Mouse (Mus musculus): Measurements from ENCODE around the gene Hnrnpa0. TPM values are rescaled to one million over a fixed set of nuclear protein-coding genes. Genes with fewer than 3 reads are reported as not detected.

The Hnrnpa0 gene
- total RNA-seq, 2 experiments from 2014 or later: 134 TPM

DNA sequence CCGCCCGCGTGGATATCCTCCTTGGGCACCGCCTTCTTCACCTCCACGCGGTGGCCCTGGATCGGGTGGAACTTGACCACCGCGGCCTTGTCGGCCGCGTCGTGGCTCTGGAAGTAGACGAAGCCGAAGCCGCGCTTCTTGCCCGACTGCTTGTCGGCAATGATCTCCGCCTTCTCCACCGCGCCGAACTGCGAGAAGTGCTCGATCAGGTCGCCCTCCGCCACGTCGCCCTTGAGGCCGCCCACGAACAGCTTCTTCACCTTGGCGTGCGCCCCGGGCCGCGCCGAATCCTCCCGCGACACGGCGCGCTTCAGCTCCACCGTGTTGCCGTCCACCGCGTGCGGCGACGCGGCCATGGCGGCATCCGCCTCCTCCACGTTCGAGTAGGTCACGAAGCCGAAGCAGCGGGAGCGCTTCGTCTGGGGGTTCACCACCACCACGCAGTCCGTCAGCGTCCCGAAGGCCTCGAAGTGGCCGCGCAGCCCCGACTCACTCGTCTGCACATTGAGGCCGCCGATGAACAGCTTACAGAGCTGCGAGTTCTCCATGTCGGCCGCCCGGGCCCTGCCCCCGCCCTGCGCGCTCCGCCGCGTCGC is 492 bp downstream of the Hnrnpa0 start:
- DNase-seq (ENCODE audit: low spot score in 2 of 2): peak; percentile 40 to 72

DNA sequence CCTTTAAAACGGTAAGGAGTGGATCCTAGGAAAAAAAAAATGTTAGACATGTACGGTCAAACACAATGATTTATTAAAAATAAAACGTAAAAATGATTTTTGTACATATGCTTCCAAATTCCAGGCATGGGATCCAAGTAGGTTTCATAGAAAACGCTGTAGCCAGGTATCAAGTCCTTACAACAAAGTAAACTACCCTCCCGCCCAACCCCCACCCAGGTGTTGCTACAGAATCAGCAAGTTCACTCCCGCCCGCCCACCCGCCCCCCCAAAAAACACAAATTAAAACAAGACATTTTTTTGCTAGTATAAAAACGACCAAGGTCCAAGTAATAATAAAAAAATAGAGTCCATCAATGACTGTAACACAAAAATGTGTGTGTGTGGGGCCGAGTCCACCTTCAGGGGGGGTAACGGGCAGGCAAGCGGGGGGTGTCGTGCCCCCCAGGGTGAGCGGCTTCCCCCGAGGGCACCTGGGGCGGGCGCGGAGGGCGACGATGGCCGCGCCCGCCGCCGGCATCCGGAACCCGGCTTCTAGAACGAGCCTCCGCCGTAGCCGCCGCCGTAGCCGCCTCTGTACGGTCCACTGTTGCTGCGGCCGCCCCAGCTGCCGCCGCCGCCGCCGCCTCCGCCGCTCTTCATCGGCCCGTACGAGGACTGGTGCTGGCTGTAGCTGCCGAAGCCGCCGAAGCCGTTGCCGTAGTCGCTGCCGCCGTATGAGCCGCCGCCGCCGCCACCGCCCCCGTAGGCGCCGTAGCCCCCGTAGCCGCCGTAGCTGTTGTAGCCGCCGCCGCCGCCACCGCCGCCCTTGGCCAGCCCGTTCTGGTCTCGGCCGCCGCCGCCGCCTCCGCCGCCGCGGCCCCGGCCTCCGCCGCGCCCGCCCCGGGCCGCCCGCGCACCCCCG is 1.2 kb downstream of the Hnrnpa0 start:
- DNase-seq (ENCODE audit: low spot score in 2 of 2): no peak

DNA sequence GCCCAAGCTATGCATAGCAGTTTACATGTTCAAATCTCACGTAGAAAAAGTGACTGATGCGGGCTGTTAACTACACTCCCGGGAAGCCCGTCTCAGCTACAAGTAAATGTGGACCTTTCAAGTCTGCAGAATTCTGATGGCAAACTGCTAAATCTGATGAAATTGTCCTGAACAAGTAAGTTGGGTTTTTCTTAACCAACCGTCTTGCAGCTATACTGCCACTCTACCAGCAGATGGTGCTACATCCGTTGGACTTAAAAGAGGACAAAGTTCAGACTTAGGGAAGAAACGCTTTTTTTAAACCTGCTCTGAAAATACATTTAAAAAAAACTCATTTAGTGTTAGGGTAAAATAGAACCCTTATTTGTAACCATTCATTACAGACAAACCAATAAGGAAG is 2.2 kb downstream of the Hnrnpa0 start:
- no peak for DNase-seq (ENCODE audit: low spot score in 2 of 2)

DNA sequence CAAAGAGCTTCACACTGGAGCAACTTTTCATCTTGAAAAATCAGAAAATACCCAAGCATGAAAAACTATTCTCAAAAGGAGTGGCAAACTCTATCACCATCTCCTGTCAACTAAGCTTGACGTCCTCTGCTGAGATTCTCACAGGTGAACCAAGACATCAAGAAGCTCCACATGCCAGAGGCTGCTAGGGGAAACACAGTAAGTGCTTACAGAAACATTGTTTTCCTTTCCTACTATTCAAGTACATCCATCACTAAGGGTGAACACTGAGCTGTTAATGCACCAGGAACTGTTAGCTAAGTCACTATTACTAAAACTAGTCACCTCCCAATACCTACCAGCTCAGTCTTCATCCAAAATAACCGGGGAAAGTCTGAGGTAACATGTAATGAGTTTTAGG is 3.4 kb downstream of the Hnrnpa0 start:
- no peak for DNase-seq (ENCODE audit: low spot score in 2 of 2)

DNA sequence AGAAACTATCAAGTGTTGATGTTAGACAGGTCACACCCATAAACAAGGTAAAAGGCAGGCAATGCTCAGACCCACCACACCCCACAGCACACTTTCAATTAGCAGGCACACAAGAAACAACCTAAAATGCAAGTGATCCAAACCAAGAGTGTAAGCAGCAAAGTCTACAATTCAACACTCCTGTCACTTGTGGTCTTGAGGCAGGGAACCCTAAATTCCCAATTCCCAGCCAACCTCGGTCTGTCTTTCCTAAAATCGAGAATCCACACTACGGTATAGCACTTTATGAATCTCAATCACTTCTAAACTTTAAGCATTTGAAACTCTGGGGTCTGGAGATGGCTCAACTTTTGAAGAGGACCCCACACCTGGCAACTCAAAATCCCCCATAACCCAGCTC is 4.1 kb downstream of the Hnrnpa0 start:
- no peak for DNase-seq (ENCODE audit: low spot score in 2 of 2)

DNA sequence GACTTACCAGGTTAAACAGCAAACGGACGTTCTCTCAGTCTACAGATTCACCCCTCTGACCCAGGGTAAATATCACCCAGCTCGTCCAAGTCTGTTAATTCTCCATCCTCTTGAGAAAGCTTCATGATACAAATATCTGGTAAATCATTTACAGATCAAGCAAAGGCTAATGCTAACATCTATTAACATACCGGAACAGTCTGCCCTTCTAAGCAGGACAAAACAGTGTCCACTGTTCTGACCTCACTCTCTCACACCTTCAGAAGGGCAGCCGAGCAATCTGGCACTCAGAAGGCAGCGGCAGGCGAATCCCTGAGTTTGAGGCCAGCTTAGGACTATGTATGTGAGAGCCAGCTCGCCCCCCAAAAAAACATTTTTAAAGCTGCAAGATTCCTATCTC is 5.0 kb downstream of the Hnrnpa0 start:
- no peak for DNase-seq (ENCODE audit: low spot score in 2 of 2)

DNA sequence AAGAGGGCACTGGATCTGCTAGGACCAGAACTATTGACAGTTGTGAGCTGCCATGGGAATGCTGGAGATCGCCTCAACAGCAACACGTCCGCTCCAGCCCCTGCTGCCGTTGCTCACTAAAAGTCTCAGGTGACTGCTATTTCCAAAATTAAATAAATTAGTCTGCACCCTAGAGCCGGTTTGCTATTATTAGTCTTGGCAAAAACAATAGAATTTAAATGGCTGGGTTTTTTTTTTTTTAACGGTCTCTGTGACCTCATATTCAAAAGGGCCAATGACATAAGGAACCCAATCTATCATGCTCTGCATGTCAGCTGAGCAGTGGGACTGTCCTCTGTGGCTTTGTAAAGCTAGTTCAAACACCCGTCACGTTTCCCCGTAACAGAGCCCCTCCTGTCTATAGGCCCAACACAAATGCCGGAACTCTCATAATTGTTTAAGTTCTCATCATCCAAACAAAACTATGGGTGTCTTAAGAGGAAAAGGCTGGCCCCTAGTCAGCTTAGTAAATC is 5.5 kb downstream of the Hnrnpa0 start:
- no peak for DNase-seq (ENCODE audit: low spot score in 2 of 2)

DNA sequence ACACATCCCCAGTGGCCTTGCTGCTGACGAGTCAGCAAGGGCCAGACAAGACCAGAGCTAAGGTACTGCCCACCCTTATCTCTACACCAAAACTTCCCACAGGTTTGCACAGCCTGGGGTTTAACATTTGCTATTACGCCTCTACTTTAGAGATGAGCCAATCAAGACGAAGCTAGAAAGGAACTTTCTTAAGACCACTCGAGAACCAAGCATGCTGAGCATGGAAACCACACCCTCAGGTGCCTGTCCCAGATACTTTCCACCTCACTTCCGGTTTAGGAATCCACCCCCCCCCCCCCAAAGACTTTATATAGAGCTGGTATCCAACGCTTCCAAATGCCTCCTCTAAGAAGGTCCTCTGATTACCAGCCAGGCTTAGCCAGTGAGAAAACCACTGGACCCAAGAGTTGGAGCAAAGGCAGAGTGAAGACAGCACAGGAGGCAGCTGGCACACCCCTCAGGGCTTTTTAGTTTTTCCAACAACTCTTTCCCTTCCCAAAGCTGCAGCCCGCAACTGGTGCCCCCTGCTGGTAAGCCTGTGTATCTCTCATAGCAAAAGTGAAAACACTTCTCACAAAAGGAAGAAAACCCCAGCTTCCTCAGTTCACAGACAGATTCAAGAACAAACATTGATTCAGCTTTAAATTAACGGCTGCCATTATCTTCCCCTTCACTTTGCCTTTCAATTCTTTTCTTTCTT is 10.9 kb downstream of the Hnrnpa0 start:
- peak; percentile 74 for DNase-seq (ENCODE audit: low spot score in 2 of 2)

DNA sequence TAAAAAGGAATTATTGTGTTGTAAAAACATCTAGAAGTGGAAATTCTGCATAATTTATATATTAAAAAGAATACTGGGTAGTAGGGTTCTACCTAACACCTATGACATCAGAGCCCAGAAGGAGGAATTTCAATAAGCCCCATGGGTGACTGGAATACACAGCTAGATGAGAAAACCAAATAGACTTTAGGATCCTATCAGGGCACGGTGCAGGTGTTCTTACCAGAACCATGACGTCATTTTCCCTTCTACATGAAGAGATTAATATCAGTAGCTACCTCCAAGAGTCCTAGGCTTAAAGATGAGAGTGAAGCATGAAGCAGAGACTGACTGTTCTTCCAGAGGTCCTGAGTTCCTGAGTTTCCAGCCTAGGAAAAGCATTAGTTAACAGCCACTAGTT is 11.6 kb downstream of the Hnrnpa0 start:
- no peak for DNase-seq (ENCODE audit: low spot score in 2 of 2)

DNA sequence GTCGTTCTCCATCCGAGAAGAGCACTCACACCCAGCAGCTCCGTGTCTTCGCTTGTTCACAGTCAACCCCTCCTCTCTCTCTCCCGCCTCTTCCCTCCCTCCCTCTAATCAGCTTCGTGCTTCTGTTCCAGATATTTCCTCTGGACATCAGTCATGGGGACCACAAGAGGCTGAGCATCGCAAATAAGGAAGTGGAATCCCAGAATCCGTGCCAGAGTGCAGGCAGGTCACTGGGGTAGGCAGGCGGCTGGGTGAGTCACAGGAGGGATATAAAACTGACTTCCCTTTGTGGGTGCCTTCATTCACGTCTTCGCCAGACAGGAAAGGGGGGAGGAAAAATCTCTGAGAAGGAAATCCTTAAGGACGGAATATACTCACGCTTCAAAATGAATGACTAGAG is 13.1 kb downstream of the Hnrnpa0 start:
- DNase-seq (ENCODE audit: low spot score in 2 of 2): no peak

DNA sequence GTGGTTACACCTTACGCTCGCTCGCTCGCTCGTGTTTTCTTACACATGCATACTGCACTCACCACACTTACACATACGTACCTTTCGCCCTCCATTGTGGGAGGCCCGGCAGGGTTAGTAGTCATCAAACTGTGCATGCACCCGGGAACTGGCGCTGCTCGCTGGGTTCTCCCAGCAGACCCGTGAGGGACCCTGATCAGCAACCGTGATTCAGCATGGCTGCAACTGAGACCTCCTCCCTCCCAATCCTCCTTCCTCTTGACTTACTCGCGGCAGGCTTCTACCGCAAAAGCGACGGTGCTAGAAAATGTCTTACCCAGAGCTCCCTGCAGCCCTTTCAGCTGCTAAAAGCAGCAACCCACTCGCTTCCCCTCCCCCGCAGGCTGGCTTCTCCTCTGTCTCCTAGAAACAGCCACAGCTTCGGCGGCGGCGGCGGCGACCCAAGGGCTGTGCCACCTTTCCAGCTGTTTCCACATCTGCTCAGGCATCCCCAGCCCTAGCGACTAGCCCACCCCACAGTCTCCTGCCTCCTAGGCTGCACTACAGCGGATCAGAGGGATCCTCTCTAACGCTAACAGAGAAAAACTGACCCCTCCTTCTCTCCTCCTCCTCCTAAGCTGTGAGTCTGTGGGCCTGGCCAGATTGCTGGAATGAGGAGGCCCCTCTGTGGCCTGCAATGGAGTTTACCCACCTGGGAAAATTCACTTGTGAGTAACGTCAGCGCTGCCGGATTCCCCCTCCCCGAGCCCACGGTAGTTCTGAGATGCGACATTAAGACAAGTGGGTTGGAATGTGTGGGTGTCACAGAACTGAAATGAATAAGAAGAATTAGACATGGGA is 15.1 kb downstream of the Hnrnpa0 start, which contains the start of gene Klhl3:
Gene Klhl3 (minus strand): TSS at position 532 of the 840 bp plus-strand sequence.
- peak; percentile 47 to 67 for DNase-seq (ENCODE audit: low spot score in 2 of 2)

DNA sequence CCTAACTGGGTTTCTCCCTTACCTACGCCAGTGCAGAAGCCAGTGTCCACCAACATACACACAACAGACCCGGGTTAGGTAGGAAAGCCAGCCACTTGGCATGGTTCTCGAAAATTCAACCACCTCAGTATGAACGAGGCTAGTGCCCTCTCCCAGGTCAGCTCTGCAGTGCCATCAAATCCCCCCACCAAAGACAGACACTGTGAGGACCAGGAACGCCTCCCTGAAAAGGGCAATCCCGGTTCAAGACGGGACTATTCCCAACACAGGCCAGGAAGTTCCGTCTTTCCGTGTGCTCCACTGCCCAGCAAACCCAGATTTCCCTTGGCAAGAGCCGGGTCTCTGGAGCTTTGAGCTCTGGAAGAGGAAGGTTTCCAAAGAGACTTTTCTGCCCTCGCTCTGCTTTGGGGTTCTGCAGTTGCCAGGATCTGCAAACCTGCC is 15.7 kb downstream of the Hnrnpa0 start:
- DNase-seq (ENCODE audit: low spot score in 2 of 2): peak in 1 of 2 experiments; percentile 27

DNA sequence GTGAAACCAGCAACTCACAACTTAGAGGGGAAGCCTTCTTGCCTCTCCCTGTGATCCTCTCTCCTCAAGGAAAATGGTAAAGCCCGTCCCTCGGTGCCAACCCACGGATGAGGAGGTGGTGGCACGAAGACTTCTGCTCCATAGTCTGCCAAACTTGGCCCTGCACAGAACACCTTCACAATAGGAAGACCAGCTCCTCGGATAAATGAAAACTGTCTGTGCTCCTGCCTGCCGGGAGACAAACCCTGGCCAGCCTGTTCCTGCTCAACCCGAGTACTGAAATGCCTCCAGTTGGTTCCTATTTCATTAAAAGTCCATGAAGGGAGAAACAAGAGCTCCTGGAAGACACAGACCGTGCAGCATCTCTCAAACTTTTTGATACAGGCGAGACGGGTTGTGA is 16.2 kb downstream of the Hnrnpa0 start:
- no peak for DNase-seq (ENCODE audit: low spot score in 2 of 2)

DNA sequence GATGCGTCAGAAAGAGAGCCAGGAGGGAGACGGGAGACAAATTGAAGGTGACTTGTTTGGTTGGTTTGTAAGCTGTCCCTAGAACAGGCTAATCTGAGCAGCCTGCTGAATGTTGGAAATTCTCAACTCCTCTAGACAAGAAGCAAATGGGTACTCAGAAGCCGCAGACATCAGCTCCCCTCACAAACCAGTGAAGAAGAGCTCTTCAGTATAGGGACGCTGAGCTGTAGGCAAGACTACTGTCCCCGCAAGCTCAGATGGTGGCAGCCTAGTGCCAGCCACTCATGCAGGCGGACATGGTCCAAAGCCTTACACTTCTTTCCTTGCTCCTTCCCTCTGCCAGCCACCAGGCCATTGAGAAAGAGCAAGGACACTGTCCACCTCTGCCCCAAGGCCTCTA is 17.1 kb downstream of the Hnrnpa0 start:
- no peak for DNase-seq (ENCODE audit: low spot score in 2 of 2)

DNA sequence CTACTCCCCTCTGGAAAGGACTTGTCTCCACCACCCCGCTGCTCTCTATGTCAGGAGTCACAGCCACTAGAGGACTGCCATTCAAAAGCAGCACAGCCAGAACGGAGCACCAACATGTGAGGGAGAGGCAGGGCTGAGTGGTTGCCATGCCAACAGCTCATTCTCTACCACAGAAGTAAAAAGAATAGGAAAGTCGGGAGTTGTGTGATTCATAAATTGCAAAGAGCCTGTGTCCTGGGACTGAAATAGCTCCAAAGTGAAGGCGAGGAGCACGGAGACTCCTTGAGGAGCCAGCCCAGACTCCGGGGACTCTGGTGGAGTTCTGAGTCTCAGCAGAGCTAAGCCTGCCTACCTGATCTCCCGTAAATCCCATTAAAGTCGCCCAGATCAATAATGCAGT is 37.7 kb downstream of the Hnrnpa0 start:
- DNase-seq (ENCODE audit: low spot score in 2 of 2): no peak

DNA sequence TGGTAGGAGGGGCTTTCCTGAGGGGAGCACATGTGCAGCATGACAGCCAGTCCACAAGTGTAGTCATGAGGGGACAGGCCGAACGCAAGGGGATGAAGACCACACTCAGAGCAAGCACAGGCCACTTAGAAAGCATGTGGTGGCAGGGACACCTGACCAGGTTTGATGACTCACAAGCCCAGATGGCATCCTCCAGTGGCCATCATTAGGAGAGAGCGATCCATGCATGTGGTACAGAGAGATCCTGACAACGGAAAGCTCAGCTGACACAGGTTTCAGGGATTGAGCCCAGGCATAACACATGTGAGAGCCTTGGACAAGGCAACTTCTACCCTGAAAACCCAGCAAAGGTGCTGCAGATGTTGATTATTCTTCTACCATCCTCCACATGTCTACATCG is 44.0 kb downstream of the Hnrnpa0 start:
- DNase-seq (ENCODE audit: low spot score in 2 of 2): no peak

DNA sequence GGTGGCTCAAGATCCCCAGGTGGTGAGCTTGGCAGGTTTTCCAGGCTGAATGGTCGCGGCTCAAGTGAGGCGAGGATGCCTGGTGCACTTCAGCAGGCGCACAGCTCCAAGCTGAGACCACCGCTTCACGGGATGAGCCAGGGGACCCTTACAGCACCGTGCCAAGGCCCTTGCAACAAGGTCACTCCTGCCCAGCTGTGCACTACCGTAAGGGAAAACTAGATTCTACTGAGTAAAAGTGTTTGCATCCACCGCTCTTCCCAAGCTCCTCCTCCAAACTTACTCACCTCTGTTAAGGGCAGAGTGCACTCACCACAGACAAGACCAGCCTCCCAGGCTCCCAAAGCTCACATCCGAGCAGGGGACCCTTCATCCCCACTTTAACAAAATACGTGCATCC is 44.8 kb downstream of the Hnrnpa0 start:
- DNase-seq (ENCODE audit: low spot score in 2 of 2): no peak

DNA sequence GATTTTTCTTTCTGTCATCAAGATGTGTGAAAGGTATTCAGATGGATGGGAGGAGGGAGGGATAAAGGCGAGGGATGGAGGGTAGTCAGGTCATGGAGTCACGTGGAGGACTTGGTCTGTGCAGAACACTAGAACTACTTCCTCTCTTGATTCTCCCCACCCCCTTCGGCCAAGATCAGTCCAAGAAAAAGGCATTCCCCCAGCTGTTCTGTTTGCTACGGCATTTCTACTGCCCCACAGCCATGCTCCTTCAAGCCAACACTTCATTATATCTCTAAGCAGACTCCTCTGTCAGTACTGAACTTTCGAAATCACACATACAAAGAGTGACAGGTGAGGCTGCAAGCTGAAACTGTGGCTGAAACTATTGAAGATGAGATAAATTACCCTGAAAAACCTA is 45.3 kb downstream of the Hnrnpa0 start:
- DNase-seq (ENCODE audit: low spot score in 2 of 2): no peak

DNA sequence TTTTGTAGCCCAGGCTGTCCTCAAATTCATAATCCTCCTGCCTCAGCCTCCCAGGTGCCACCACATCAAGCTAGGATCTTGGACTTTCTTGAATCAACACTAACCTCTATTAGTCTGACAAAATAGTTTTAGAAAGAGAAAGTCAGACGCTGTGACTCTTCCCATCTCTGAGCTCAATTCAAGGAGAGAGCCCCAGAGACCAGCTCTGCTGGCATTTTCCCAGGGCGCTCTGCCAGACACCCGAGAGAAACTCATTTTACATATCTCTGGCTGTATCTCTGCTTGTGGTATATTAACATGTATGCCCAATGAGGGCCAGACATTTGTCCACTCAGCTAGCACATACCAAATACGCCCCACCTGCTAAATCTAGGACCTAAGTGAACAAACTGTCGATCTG is 50.0 kb downstream of the Hnrnpa0 start:
- no peak for DNase-seq (ENCODE audit: low spot score in 2 of 2)
